Mouse (Mus musculus) layer of hippocampus, postnatal 36 days (tissue): ENCODE data around the gene Sdsl. TPM values are rescaled to one million over a fixed set of nuclear protein-coding genes. Genes with fewer than 3 reads are reported as not detected.

ENCODE experiments used
- DNase-seq, 2 experiments: peaks; one replicate each; pipeline ENCODE4 v3.0.0; 2022
- total RNA-seq, 2 experiments: library from RNA; stranded (reverse); gene quantifications; 2 replicates each; pipeline ENCODE4 v1.2.3; 2021

Sdsl gene
- total RNA-seq, 2 experiments from 2014 or later, result 6.9 to 8.3 TPM

GRCm38 (mm10) chr5:120454756-120455337 is 17.8 kb downstream of the Sdsl start:
- DNase-seq, result no peak

GRCm38 (mm10) chr5:120447305-120447704 is 25.3 kb downstream of the Sdsl start:
- DNase-seq, result no peak

- peak; percentile 74 to 79 for DNase-seq
Observed at GRCm38 (mm10) chr5:120440733-120441132, 31.9 kb downstream of the Sdsl start.

GRCm38 (mm10) chr5:120439887-120440670 is 32.5 kb downstream of the Sdsl start:
- no peak for DNase-seq

- DNase-seq, result no peak
Observed at GRCm38 (mm10) chr5:120438991-120439710, 33.5 kb downstream of the Sdsl start.

GRCm38 (mm10) chr5:120438469-120438868 is 34.1 kb downstream of the Sdsl start:
- no peak for DNase-seq

- DNase-seq, result no peak
Observed at GRCm38 (mm10) chr5:120437986-120438385, 34.6 kb downstream of the Sdsl start.

- no peak for DNase-seq
Observed at GRCm38 (mm10) chr5:120437539-120437938, 35.1 kb downstream of the Sdsl start.

GRCm38 (mm10) chr5:120436885-120437495 is 35.6 kb downstream of the Sdsl start:
- no peak for DNase-seq

- no peak for DNase-seq
Observed at GRCm38 (mm10) chr5:120435731-120436501, 36.7 kb downstream of the Sdsl start.

GRCm38 (mm10) chr5:120435006-120435681 is 37.5 kb downstream of the Sdsl start:
- no peak for DNase-seq

GRCm38 (mm10) chr5:120434231-120434735 is 38.3 kb downstream of the Sdsl start:
- no peak for DNase-seq

- DNase-seq, result no peak
Observed at GRCm38 (mm10) chr5:120433135-120433760, 39.4 kb downstream of the Sdsl start.

- no peak for DNase-seq
Observed at GRCm38 (mm10) chr5:120432486-120433015, 40.1 kb downstream of the Sdsl start.

- DNase-seq, result no peak
Observed at GRCm38 (mm10) chr5:120431649-120432485, 40.7 kb downstream of the Sdsl start, which contains the start of gene Lhx5. TSS of gene Lhx5 (plus strand) at chr5:120431699.

- DNase-seq, result no peak
Observed at GRCm38 (mm10) chr5:120431001-120431583, 41.5 kb downstream of the Sdsl start.

- no peak for DNase-seq
Observed at GRCm38 (mm10) chr5:120429692-120430091, 42.9 kb downstream of the Sdsl start.

GRCm38 (mm10) chr5:120428990-120429389 is 43.6 kb downstream of the Sdsl start:
- DNase-seq, result no peak

GRCm38 (mm10) chr5:120428189-120428838 is 44.3 kb downstream of the Sdsl start:
- no peak for DNase-seq
